Mouse (Mus musculus) embryonic facial prominence, embryonic 10.5 days (tissue): ENCODE data around the gene Smtn. TPM values are rescaled to one million over a fixed set of nuclear protein-coding genes. Genes with fewer than 3 reads are reported as not detected.

Experiments used
- DNase-seq: peaks from one replicate; pipeline ENCODE4 v3.0.0-alpha.2; 2017; ENCODE audit warnings: low spot score
- H3K27ac ChIP-seq: fragments of 300-500 bp; sonication (generic); replicated peaks from 2 replicates; pipeline ENCODE4 v1.5.1; 2016; ENCODE audit warnings: mild to moderate bottlenecking
- H3K27me3 ChIP-seq: fragments of 300-500 bp; sonication (generic); replicated peaks from 2 replicates; pipeline ENCODE4 v1.6.1; 2016; ENCODE audit warnings: low read depth, mild to moderate bottlenecking; ENCODE audit not compliant: poor library complexity, severe bottlenecking
- H3K36me3 ChIP-seq: fragments of 300-500 bp; sonication (generic); replicated peaks from 2 replicates; pipeline ENCODE4 v1.6.1; 2016; ENCODE audit warnings: mild to moderate bottlenecking, moderate library complexity
- H3K4me1 ChIP-seq: fragments of 300-500 bp; sonication (generic); 2 replicates; pipeline ENCODE4 v1.6.1; 2016
- H3K4me3 ChIP-seq: fragments of 300-500 bp; sonication (generic); 2 replicates; pipeline ENCODE4 v1.5.1; 2016; ENCODE audit warnings: mild to moderate bottlenecking, moderate library complexity
- H3K9me3 ChIP-seq: fragments of 300-500 bp; sonication (generic); 2 replicates; pipeline ENCODE4 v1.6.1; 2016; ENCODE audit warnings: mild to moderate bottlenecking
- WGBS: fragments of 180-500 bp; shearing (Covaris S2); methylation state at CpG from one replicate; pipeline ENCODE4 v1.1.7; 2016; 5-methylcytosine and 5-hydroxymethylcytosine counted together
- polyA plus RNA-seq: library from polyadenylated mRNA; unstranded; fragments of >200 nt; fragmentation: Nextera tagmentation; extraction: Ambion mirVana; gene quantifications from 2 replicates; pipeline ENCODE4 v1.2.1, GENCODE M21; 2016

The Smtn gene
- polyA plus RNA-seq: 40.5 and 42.6 TPM in 2 replicates

DNA sequence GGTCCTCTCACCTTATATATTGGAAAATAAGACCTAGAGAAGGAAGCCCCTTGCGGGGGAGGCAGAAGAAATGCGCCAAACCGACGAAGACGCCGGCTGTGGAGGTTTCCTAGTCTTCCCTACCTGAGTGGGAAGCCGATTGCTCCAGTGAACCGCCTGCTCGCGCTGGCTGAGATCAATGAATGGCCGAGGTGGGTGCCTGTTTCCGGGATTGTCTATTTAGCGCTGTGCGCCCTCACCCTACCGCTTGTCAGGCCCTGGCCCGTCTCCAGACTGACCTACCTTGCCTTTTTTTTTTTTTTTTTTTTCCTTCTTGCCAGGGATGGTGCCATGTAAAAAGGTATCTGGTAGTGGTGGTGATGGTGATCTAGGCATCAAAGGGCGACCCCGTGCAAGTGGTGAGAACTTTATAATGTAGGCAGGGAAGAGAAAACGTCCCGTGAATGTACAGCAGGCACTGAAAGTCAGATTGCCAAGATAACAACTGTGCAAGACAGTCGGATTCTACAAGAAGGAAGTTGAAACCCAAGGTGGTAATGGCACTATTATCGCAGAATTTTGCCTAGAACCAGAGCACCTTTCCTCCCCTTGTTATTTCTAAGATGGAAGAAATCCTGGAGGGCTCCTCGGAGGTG lies at the start of gene Smtn:
Smtn (minus strand) TSS at position 162 of the 635 bp plus-strand sequence.
- Histone ChIP-seq H3K27me3 (no peaks in the 10 kb centered on the region), H3K36me3 (peaks cover 6% of the 10 kb centered on the region; the same call in 1 of the 2 replicates), H3K4me1 (peaks cover 45% of the 10 kb centered on the region), H3K4me3 (peak within 1 kb of the TSS; percentile 69), H3K9me3 (peaks cover 6% of the 10 kb centered on the region), H3K27ac (peak within 1 kb of the TSS; percentile 88)
- 91% methylated on average over 23 of the region's 23 CpGs for WGBS
- DNase-seq: no peak

DNA sequence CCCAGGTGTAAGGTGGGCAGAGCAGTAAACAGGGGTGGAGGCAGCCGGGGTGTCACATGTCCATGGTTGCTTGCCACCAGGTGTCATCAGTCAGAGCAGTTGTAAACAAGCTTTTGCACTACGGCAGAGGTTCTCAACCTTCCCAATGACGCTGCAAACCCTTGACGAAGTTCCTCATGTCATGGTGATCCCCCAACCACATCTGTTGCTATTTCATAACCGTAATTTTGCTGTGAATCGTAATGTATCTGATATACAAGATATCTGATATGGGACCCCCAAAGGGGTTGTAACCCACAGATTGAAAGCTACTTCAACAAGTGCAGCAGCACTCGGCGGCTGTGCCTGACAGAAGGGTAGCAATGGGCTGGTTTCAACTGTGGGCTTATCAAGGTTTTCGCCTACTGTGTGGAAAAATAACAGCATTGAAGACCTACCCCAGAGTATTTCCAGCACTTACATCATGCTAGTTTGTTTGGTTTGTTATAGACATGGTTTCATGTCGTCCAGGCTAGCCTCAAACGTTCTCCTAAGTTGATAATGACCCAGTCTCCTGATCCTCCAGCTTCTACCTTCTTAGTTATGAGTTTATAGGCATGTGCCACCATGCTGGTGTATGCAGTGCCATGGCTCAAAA lies 47.7 kb upstream of the Smtn start:
- 78% methylated on average over 11 of the region's 11 CpGs for WGBS
- DNase-seq: no peak
- Histone ChIP-seq H3K36me3 (no peaks in the 10 kb centered on the region), H3K9me3 (0 out of 2 replicates have a peak, but pooled peaks cover 4% of the 10 kb centered on the region), H3K4me1 (no peaks in the 10 kb centered on the region), H3K27ac (no peak overlapping the region), H3K4me3 (no peak overlapping the region), H3K27me3 (no peaks in the 10 kb centered on the region)

DNA sequence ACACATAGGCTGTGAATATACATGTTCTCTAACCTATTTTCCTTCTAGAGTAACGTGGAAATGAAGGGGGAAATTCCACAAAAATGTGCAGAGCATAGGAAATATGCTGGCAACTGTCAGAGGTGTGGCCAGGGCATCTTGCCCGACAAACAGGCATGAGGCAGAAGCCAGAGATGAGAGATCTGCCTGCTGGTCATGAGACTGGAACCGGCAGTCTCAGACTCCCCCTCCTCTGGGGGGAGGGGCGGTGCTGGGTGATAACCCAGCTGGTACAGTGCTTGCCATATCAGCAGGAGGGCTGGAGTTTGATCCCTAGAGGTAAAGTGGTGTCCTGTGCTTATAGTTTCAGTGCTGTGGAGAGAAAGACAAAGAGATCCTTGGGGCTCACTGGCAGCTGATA lies 46.9 kb upstream of the Smtn start:
- Histone ChIP-seq H3K27ac (no peak overlapping the region), H3K4me3 (no peak overlapping the region), H3K4me1 (no peaks in the 10 kb centered on the region), H3K27me3 (no peaks in the 10 kb centered on the region), H3K9me3 (0 out of 2 replicates have a peak, but pooled peaks cover 4% of the 10 kb centered on the region), H3K36me3 (no peaks in the 10 kb centered on the region)
- WGBS: 43% methylated on average over 4 of the region's 4 CpGs
- DNase-seq: no peak

DNA sequence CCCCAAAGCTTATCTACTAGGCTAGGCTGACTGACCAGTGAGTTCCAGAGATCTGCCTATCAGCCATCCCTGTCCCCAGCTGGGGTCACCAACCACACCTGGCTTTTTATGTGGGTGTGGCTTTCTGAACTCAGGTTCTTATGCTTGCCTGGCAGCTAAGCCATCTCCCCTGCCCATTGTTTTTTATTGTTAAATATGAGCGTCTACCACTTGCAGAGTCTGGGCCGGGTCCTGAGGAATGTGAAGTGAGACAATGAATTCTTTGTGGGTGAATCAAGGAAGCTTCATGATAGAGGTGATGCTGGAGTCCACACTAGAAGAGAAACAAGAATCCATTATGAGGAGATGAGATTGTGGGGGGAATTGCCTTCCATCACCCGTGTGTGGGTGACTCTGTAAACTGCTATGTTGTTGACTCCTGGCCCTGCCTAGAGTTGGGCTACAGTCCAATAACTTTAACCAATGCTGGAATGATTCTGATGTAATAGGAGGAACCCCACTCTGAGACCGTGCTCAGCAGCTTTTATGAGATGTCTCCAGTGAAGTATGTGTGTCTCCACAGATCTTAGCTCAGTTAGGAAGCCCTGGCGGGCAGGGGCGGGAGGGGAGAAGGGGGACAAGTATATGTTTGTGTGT lies 45.7 kb upstream of the Smtn start:
- WGBS: 74% methylated on average over 6 of the region's 6 CpGs
- Histone ChIP-seq H3K4me1 (no peaks in the 10 kb centered on the region), H3K36me3 (no peaks in the 10 kb centered on the region), H3K27me3 (no peaks in the 10 kb centered on the region), H3K4me3 (no peak overlapping the region), H3K9me3 (0 out of 2 replicates have a peak, but pooled peaks cover 4% of the 10 kb centered on the region), H3K27ac (no peak overlapping the region)
- no peak for DNase-seq

DNA sequence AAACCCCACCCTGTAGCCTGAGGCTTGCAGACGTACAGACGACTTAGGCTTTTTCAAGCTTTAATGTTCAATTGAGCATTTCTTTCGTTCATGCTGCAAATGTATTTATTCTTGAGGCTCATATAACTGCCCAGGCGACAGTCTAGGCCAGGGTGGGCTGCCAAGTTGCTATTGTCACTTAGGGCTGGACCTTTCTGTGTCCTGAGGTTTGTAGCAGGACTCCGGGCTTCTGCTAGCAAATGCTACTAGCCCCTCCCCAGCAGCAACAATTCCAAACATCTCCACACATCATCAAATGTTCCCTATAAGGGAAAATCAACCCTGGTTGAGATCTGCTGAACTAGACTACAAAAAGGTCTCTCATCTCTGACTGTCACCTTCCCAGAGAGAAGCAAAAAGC lies 42.7 kb upstream of the Smtn start:
- no peak overlapping the region for H3K27ac ChIP-seq
- DNase-seq: no peak
- H3K36me3 ChIP-seq: no peaks in the 10 kb centered on the region
- H3K27me3 ChIP-seq: no peaks in the 10 kb centered on the region
- H3K4me3 ChIP-seq: no peak overlapping the region
- WGBS: 74% methylated on average over 5 of the region's 5 CpGs
- H3K9me3 ChIP-seq: 0 out of 2 replicates have a peak, but pooled peaks cover 4% of the 10 kb centered on the region
- H3K4me1 ChIP-seq: no peaks in the 10 kb centered on the region

DNA sequence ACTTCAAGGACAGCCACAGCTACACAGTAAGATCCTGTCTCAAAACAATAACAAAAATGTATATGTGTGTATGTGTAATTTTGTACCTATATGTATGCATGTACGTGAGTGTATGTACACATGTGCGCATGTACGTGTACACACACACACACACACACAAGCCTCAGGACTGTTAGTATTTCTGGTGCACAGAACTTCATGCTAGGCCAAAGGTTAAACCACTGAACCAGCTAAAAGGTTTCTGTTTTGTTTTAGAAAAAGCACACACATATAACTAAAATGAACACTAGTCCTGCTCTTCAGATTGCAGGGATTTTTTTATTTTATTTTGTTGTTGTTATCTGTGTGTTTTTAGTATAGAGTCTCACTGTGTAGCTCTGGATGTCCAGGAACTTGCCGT lies 41.5 kb upstream of the Smtn start:
- WGBS: 93% methylated on average over 4 of the region's 4 CpGs

DNA sequence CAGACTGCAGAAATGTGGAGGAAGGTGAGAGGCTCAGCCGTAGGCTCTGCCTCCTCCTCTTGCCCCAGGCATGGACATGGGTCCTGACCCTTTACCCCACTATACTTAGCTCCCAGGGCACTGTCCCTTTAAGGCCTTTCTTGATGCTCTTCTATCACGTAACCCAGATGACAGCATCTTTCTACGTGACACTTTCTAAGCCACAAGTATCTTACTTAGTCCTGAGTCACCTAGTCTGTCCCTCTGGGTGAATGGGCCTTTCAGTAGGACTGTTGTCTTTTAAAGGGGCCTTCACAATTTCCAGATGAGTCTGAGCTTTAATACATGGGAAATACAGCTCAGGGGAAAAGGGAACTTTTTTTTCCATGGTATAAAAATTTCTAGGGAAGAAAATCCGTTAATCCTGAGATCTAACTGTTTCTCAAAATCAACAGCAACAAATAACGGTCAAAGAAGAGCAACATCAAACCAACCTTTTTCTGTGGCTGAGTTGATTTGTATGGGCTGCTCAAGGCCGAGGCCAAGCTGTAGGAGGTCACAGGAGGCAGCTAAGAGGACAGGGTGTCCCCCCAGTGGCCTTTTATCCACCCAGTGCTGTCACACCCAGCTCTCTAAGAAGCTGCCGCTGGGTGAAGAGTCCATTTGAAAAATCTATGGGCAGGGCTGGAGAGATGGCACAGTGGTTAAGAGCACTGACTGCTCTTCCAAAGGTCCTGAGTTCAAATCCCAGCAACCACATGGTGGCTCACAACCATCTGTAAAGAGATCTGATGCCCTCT lies 40.1 kb upstream of the Smtn start:
- H3K27me3 ChIP-seq: no peaks in the 10 kb centered on the region
- H3K9me3 ChIP-seq: 0 out of 2 replicates have a peak, but pooled peaks cover 4% of the 10 kb centered on the region
- DNase-seq: no peak
- H3K4me3 ChIP-seq: no peak overlapping the region
- H3K27ac ChIP-seq: no peak overlapping the region
- no peaks in the 10 kb centered on the region for H3K36me3 ChIP-seq
- H3K4me1 ChIP-seq: peaks cover 2% of the 10 kb centered on the region
- WGBS: 67% methylated on average over 7 of the region's 7 CpGs

More for the DNA sequence above, 41.5 kb upstream of the Smtn start:
- no peaks in the 10 kb centered on the region for H3K36me3 ChIP-seq
- H3K27me3 ChIP-seq: no peaks in the 10 kb centered on the region
- no peak overlapping the region for H3K4me3 ChIP-seq
- 0 out of 2 replicates have a peak, but pooled peaks cover 4% of the 10 kb centered on the region for H3K9me3 ChIP-seq
- no peak for DNase-seq
- no peak overlapping the region for H3K27ac ChIP-seq
- H3K4me1 ChIP-seq: no peaks in the 10 kb centered on the region

DNA sequence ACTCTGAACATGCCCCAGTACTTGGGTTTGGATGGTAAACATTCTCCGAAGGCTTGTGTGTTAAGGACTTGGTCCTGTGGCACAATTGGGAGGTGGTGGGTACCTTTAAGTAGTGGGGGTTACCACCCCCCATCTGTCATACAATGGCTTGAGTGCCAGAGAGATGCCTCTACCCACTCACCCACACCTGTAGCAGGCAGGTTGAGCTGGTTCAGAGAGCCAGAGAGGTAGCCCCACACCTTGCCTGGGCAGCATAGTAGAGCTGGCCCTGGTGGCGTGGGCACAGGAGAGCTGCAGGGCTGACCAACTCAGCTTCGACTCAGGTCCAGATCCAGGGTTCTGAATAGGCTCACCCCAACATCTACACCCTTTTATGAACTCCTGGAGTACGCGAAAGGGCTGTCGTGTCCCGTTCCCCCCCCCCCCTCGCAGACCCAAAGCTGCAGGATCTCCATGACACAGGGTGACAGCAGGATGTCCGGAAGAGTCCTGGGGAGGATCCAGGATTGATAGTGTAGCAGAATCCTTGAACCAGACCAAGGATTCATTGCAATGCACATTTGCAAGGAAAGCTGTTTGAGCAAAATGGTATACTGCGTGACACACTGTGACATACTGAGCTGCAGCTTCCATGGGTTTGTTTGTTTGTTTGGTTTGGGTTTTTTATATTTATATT lies 37.8 kb upstream of the Smtn start:
- H3K27ac ChIP-seq: no peak overlapping the region
- 82% methylated on average over 10 of the region's 10 CpGs for WGBS
- no peaks in the 10 kb centered on the region for H3K9me3 ChIP-seq
- no peak for DNase-seq
- H3K36me3 ChIP-seq: no peaks in the 10 kb centered on the region
- no peaks in the 10 kb centered on the region for H3K27me3 ChIP-seq
- no peak overlapping the region for H3K4me3 ChIP-seq
- peaks cover 20% of the 10 kb centered on the region for H3K4me1 ChIP-seq

DNA sequence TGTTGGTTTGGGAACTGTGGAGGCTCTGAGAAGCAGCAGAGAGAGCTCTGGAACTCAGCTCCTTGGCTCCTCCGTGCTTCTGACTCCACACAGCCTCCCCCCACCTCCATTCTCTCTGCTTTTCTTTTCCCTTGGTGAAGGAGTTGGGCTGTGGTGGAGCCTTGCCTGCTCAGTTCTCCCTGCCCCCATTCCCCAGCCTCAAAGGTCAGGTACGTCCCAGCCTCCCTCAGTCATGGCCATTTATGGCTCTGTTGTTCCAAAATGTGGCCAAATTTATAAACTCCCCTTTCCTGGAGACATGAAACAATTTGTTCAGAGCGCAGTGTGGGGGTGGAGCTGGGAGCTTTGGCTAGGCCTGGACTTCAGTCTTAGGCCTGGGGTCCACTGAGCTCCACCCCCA lies 34.8 kb upstream of the Smtn start:
- 50% methylated on average over 3 of the region's 3 CpGs for WGBS
- H3K4me1 ChIP-seq: peaks cover 27% of the 10 kb centered on the region
- no peaks in the 10 kb centered on the region for H3K9me3 ChIP-seq
- H3K36me3 ChIP-seq: no peaks in the 10 kb centered on the region
- no peak overlapping the region for H3K4me3 ChIP-seq
- H3K27me3 ChIP-seq: no peaks in the 10 kb centered on the region
- DNase-seq: no peak
- peak overlapping the region; percentile 24; the same call in 1 of the 2 replicates for H3K27ac ChIP-seq

DNA sequence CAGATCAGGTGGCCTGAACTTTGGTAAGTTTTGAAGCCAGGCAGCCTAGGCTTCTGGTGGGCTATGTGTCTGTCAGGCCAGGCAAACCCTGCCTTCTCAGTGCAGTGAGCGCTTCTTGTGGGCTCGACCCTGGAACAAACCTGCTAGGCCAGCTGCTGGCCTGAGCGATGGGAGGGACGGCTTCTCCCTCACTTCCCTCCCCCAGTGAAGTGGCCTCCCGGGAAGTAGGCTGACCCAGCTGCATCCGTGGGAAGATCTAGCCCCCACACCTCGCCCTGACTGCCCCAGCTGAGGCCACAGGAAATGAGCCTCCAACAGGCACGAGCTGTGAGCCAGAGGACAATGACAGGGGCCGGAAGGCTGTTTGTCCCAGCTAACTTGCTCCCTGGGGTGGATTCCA lies 32.7 kb upstream of the Smtn start:
- peak overlapping the region; percentile 52 for H3K27ac ChIP-seq
- H3K36me3 ChIP-seq: no peaks in the 10 kb centered on the region
- no peaks in the 10 kb centered on the region for H3K9me3 ChIP-seq
- H3K4me3 ChIP-seq: no peak overlapping the region; the same call in 1 of the 2 replicates
- peak; percentile 69 for DNase-seq
- no peaks in the 10 kb centered on the region for H3K27me3 ChIP-seq
- WGBS: 14% methylated on average over 9 of the region's 9 CpGs
- H3K4me1 ChIP-seq: peaks cover 27% of the 10 kb centered on the region

DNA sequence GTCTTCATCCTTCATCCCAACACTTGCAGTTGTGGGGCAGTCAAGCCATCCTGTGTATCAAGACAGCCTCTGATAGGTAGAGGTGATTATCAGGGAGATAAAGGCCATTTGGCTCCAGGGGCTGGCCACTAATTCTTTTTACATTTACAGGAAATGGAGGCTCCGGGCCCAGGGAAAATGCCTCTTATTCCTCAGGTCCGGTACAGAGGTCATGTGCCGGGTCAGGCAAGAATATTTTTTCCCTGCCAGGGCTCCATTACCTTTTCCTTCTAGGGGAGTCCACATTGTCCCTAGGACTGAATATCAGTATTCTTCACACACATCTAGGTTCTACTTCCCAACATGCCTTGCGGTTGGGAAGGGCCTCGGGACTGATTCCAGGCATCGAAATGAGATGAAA lies 31.8 kb upstream of the Smtn start:
- Histone ChIP-seq H3K9me3 (no peaks in the 10 kb centered on the region), H3K4me1 (peaks cover 27% of the 10 kb centered on the region), H3K4me3 (no peak overlapping the region), H3K27ac (0 out of 2 replicates have a peak overlapping the region, but pooled peaks have one; percentile 52), H3K27me3 (no peaks in the 10 kb centered on the region), H3K36me3 (no peaks in the 10 kb centered on the region)
- 86% methylated on average over 6 of the region's 6 CpGs for WGBS
- no peak for DNase-seq

DNA sequence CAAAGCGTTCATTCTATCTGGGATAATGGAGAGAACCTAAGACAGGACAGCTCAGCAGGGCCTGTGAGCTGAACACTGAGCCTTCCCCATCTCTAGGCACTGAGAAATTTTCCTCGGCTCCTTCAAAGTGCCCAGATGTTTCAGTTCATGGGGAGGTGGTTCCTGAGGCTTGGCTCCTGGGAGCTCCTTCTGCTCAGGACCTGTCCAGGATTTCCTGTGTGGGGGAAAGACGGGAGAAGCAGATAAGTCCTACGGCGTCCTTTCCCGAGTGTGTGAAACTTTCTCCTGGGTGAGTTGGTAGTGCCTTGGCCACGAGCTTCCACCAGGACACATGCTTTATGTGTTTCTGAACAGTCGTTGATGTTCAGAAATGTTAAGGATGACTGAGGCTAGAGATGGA lies 29.9 kb upstream of the Smtn start:
- no peaks in the 10 kb centered on the region for H3K36me3 ChIP-seq
- 84% methylated on average over 8 of the region's 8 CpGs for WGBS
- H3K27ac ChIP-seq: no peak overlapping the region
- H3K27me3 ChIP-seq: no peaks in the 10 kb centered on the region
- H3K4me3 ChIP-seq: no peak overlapping the region
- H3K9me3 ChIP-seq: no peaks in the 10 kb centered on the region
- peaks cover 24% of the 10 kb centered on the region for H3K4me1 ChIP-seq
- DNase-seq: no peak
